Mouse (Mus musculus): Measurements from ENCODE around the gene Rgs2.

The Rgs2 gene

GRCm38 (mm10) chr1:143984988-143985625 is 18.9 kb downstream of the Rgs2 start:
- DNase-seq (ENCODE audit: low read depth, low spot score) = no peak

GRCm38 (mm10) chr1:143982765-143983312 is 21.1 kb downstream of the Rgs2 start:
- DNase-seq (ENCODE audit: low read depth, low spot score) = no peak

GRCm38 (mm10) chr1:143982085-143982764 is 21.7 kb downstream of the Rgs2 start:
- no peak for DNase-seq (ENCODE audit: low read depth, low spot score)

DNA sequence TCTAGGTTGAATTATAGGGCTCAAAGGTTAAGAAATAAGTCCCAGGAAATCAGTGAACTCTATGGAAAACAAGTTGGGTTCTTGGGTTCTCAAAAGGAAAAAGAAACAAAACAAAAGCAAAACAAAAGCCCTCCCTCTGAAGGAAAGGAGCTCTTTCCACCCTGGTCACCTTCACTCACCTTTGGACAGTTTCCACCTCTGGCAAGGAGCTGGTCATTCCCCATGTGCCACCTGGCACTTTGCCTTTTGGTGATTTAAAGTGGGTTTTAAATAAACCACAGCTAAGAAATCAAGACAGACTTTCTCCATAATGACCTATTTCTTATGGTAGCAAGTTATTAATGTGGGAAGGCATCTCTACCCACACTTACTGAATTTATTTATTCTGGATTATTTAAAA is 23.1 kb downstream of the Rgs2 start:
- no peak for DNase-seq (ENCODE audit: low read depth, low spot score)

- DNase-seq (ENCODE audit: low read depth, low spot score) = no peak
Measured at GRCm38 (mm10) chr1:143974637-143975036, 29.3 kb downstream of the Rgs2 start.

DNA sequence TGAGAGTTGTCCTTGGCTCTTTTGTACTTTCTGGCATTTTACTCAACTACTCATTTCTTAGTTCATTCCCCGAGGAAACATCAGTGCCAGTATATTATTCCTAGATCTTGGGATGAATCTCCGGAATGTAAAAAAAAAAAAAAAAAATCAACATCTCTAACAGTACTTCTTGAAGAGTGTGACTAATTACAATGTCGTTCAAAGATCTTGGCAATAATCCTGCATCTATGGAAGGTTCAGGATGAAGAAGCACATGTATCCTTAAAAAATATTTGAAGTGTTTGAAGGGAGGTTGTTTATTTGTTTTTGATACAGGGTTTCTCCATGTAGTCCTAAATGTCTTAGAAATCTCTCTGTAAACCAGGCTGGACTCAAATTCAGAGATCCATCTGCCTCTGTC is 41.7 kb downstream of the Rgs2 start:
- no peak for DNase-seq (ENCODE audit: low read depth, low spot score)

DNA sequence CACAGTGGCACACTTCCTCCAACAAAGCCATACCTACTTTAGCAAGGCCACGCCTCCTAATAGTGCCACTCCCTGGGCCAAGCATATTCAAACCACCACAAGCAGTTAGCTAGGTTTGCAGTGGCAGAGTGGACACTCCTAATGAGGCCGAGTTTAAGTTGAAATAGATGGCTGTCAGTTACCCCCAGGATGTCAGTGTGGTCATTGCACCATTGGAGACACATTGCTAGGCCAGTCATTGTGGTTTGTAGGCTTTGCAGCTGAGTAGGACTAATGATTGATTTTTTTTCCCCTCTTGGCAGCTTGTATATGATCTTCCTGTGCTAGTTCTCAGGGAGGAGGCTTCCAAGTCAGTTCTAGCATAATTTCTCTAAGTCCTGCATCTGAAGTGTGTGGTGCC is 43.6 kb downstream of the Rgs2 start:
- no peak for DNase-seq (ENCODE audit: low read depth, low spot score)

DNA sequence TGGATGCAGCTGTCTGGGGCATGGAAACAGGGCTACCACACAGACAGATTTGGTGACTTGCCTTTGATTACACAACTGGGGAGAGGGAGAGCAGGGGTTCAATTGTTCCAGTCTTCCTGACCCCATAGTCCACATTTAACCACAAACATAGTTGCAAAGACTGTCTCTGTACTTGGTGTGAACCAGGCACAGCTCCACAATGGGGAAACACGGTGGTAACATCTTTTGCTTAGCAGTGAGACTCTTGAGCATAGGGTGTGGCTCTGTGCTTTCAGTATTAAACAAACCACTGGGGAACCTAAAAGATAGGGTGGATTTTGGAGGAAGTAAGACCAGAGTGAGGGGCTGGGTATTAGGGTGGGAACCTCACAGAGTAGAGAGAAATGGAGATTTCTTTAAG is 47.9 kb downstream of the Rgs2 start:
- DNase-seq (ENCODE audit: low read depth, low spot score) = no peak

DNA sequence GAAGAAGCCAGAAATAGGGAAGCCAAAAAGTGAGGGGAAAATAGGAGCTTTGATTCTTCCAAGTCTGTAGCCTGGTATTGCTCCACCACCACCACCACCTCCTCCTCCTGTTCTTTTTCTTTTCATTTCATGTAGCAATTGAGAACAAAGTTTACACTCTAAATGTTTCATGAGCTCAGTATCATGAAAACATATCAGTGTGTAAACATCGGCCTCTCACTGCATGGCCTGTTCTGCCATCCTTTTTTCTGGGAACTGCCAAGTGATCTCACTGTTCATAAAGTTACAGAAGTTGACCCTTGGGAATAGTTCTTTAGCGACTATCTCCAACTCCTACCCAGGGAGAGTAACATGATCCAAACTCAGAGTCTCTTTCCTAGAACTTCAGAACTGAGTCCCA is 51.1 kb downstream of the Rgs2 start:
- no peak for DNase-seq (ENCODE audit: low read depth, low spot score)
